Mouse (Mus musculus): ENCODE results near the gene Sf3a3. TPM values are rescaled to one million over a fixed set of nuclear protein-coding genes. Genes with fewer than 3 reads are reported as not detected.

Sf3a3 gene
- total RNA-seq, 2 experiments from 2014 or later, result 36.3 to 36.6 TPM

DNA sequence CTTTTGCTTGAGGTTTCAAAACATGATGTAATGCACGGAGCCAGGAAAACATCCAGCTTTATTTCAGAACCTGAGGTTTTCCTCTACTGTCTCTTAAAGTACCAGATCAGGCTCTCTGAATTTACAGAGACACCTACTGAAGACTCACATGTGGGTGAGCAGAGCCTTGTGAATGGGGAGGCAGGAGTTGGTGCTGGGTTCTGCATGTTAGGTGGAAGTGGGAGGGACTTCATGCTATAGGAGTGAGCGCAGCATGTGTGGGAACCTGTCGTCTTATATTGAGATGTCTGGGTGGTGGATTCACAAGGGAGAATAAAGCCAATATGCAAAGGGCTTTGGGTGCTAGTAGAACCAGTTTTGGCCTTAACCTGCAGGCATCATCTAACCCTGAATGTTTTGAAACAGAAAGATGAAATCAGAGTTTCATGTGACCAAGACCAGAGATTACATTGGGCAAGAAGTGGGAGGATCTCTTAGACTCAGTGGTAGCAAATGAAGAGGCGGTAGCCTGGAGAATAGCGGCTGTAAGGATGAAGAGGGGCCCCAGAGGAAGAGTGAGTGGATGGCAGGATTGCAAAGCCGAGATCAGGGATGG is 48.4 kb downstream of the Sf3a3 start:
- intact Hi-C loops (cut with DNase I), result no loop called here
- DNase-seq (ENCODE audit: extremely low spot score in 1 of 2, low spot score in 2 of 2), result no peak

DNA sequence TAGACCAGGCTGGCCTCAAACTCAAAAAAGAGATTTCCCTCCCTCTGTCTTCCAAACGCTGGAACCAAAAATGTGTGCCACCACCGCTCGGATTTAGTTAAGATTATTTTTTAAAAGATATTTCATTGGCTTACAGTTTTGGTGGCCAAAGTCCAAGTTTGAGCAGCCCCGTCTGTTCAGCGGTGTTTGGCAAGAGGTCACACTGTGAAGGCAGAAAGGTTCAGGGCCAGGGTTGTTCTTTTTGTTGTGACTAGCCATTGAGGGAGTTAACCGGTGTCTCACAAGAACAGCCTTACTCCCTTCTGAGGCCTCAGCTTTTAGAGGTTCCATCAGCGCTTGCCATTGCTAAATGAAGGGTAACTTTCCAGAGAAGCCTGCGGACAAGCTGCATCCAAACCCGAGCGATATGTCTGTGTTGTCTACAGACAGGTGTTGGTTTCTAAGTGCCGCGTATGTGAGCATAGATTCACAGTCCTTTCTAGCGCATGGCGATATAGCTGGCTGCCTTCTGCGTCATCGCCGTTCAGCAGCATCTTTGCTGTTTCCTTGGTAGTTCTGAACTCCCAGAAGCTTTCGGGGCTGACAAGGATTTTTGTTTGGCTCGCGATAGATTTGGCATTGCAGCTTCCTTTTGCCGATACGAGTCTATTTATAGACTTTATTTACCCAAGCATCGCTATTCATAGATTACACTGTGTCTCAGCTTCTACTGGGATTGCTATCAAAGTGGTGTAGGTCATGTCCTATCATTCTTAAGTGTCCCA is 51.4 kb downstream of the Sf3a3 start:
- intact Hi-C loops (cut with DNase I), result no loop called here
- DNase-seq (ENCODE audit: extremely low spot score in 1 of 2, low spot score in 2 of 2), result peak in 1 of 2 experiments; percentile 52

DNA sequence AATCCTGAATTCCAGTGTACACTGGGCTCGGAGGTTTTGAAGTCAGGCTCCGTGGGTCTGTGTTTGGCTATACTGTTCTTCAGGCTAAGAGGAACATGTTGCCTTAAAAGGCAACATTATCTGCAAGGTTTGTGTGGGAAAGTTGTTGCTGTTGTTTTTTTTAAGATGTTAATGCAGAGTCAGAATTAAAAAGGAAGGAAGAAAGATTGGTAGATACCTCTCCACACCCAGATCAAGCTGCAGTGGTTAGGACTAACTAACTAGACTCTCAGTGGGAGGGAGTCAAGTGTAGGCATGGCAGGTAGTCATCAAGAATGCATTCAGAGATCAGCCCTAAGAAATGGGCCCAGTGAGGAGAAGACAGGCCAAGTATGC is 52.0 kb downstream of the Sf3a3 start:
- intact Hi-C loops (cut with DNase I), result no loop called here
- no peak for DNase-seq (ENCODE audit: extremely low spot score in 1 of 2, low spot score in 2 of 2)

DNA sequence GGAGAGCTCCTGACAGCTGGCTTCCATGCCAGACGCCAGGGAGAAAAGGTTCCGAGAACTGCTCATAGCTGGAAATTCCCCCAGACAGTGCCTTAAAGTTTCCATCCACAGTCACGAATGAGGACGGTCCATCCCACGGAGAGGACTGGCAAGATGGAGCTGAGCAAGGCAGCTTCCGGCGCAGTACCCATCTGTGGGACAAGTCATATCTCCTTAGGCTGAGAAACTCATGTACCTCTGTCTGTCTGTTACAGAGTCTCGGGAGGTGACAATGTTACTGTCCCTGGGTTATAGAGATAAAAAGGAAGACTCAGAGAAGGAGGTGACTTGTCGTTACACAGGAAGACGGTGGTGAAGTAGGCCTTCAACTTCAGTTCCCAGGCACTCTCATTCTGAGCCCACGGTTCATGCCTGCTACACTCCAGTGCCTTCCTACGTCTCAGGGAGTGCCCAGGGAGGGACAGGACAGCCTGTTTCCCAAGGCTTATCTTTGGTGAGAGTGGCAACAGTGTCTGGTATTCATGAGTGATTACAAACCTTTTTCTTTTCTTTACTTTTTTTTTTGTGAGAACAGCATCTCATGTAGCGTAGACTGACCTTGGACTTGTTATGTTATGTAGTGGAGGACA is 54.5 kb downstream of the Sf3a3 start:
- intact Hi-C loops (cut with DNase I), result no loop called here
- no peak for DNase-seq (ENCODE audit: extremely low spot score in 1 of 2, low spot score in 2 of 2)

DNA sequence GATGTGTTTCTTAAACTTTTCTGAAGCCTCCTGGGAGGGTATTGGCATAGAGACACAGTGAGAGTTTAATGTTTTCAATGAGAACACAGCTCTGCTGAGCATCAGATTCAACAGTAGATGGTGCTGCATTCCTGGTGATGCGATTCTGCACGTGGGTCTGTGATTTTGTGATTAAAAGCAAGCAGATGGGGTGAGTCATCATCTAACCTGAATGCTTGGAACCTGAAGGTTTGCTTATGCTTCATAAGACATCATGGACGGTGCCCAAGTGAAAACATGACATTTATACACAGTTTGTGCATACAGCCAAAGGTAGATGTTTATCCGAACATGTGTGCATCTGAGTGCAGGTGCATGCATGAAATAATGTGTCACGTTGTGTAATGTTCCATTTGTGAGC is 56.0 kb downstream of the Sf3a3 start:
- DNase-seq (ENCODE audit: extremely low spot score in 1 of 2, low spot score in 2 of 2), result peak in 1 of 2 experiments; percentile 30
- intact Hi-C loops (cut with DNase I), result no loop called here

DNA sequence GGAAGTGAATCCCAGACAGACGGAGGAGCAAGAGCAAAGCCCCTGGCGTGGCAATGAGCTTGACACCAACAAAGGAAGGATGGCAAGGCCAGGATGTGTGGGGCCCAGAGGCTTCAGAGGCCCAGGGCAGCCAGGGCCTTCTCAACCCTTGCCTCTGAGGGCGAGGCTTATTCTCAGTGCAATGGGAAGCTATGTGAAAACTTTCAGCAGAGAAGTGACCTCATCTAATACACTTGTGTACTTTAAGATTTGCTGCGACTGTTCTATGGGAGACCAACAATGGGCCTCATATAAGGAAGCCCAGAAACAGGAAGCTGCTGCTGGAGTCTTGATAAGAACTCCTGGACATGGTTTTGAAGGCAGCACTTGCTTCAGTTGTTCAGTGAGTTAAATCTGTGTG is 57.5 kb downstream of the Sf3a3 start:
- intact Hi-C loops (cut with DNase I), result no loop called here
- no peak for DNase-seq (ENCODE audit: extremely low spot score in 1 of 2, low spot score in 2 of 2)

DNA sequence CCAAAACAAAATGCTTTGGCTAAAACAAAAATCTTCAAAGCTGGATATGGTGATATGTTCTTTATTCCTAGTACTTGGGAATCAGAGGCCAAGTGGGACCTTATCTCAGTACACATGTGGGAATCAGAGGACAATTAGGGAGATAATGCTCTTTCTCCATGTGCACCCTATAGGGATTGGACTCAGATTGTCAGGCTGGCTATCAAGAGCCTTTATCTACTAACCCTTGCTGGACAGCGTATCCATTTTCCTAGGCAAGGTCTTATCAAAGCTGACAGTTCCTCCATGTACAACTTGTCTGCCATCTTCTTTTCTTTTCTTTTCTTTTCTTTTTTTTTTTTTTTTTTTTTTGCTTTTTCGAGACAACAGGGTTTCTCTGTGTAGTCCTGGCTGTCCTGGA is 58.9 kb downstream of the Sf3a3 start:
- DNase-seq (ENCODE audit: extremely low spot score in 1 of 2, low spot score in 2 of 2), result no peak
- intact Hi-C loops (cut with DNase I), result no loop called here

DNA sequence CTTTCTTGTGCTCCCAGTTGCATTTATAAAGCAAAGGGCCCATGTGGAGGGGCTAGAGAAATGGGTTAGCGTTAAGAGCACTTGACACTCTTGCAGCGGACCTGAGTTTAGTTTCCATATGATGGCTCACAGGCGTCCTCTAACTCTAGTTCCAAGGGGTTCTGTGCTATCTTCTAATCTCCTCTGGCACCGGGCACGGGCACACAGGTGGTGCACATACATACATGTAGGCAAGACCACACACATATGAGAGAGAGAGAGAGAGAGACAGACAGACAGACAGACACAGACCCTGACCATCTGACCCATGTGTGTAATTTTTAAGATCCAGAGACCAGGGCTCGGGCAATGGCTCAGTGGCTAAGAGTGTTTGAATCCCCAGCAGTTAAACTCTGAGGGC is 59.4 kb downstream of the Sf3a3 start:
- no peak for DNase-seq (ENCODE audit: extremely low spot score in 1 of 2, low spot score in 2 of 2)
- intact Hi-C loops (cut with DNase I), result no loop called here

DNA sequence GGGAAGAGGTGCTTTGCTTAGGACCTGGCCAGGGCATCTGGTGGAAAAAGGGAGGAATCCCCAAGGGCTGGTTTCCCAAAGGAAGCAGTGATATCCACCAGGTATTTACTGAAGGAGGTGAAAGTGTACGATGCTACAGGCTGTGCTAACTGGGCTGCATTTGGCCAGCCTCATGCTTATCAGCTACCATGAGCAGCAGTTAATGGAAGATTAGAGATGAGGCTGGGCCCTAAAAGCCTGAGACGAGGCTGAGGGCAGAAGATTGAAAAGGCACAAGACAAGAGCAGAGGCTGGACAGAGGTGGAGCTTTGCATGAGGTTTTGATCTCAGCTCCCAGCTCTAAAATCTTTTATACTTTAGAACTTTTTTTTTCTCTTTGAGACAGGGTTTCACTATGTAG is 59.9 kb downstream of the Sf3a3 start:
- intact Hi-C loops (cut with DNase I), result no loop called here
- DNase-seq (ENCODE audit: extremely low spot score in 1 of 2, low spot score in 2 of 2), result no peak

DNA sequence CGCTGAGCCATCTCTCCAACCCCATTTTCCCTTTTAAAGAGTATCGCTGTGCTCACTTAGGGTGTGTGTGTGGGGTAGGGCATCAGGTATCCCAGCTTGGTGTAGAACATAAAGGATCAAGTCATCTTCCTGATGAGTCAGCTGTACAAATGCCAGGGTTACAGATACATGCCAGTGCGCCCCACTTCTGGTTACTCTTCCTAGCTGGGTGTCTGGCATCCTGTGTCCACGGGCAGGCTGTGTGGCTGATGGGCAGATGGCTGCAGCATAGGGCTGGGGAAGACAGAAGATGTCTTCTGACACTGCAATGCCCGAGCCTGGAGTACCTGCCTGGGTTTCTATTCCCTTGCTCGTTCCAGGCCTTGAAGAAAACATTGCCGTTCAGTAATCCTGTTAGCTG is 66.8 kb downstream of the Sf3a3 start:
- intact Hi-C loops (cut with DNase I), result no loop called here
- no peak for DNase-seq (ENCODE audit: extremely low spot score in 1 of 2, low spot score in 2 of 2)

Small RNAs within 50 kb of the gene (microRNA-seq; reads per million reads assigned to microRNA genes)
- not detected for gene Gm24721
- gene Mir697, result not detected
- gene Mir698, result 0.86 reads per million

Other genes with a start within 250 kb of the Sf3a3 start
- gene 3100002H09Rik, start 104.0 kb upstream of the Sf3a3 start, total RNA-seq (2021), result under 1 TPM; 0.54 to 0.71 TPM
- 10 to 100 TPM; 31.3 to 33.5 TPM for gene Pou3f1, start 58.0 kb upstream of the Sf3a3 start, total RNA-seq (2021)
- 10 to 100 TPM; 15.2 to 15.8 TPM for gene Utp11, start 21.2 kb upstream of the Sf3a3 start, total RNA-seq (2021)
- 1 to 10 TPM; 3.8 to 4.5 TPM for gene Fhl3, start 14.1 kb upstream of the Sf3a3 start, total RNA-seq (2021)
- 10 to 100 TPM; 34.8 to 38.5 TPM for gene Inpp5b, start 27.1 kb downstream of the Sf3a3 start, total RNA-seq (2021)
- gene Mtf1, start 87.3 kb downstream of the Sf3a3 start, total RNA-seq (2021), result 10 to 100 TPM; 22.8 to 24.4 TPM
- 10 to 100 TPM; 27.9 to 33.3 TPM for gene Yrdc, start 135.9 kb downstream of the Sf3a3 start, total RNA-seq (2021)
- gene 1110065P20Rik, start 136.4 kb downstream of the Sf3a3 start, total RNA-seq (2021), result 10 to 100 TPM; 87.8 to 97.6 TPM
- gene Maneal, start 147.4 kb downstream of the Sf3a3 start, total RNA-seq (2021), result 10 to 100 TPM; 54.0 TPM
- gene Epha10, start 166.1 kb downstream of the Sf3a3 start, total RNA-seq (2021), result 10 to 100 TPM; 25.4 to 27.5 TPM
- gene 9930104L06Rik, start 222.3 kb downstream of the Sf3a3 start, total RNA-seq (2021), result 10 to 100 TPM; 16.3 to 19.3 TPM
- gene Cdca8, start 224.5 kb downstream of the Sf3a3 start, total RNA-seq (2021), result 1 to 10 TPM; 4.0 to 4.4 TPM